Mouse (Mus musculus): ENCODE data around the gene Osbpl5. TPM values are rescaled to one million over a fixed set of nuclear protein-coding genes. Genes with fewer than 3 reads are reported as not detected.

Osbpl5 gene
- polyA plus RNA-seq, 1 experiment from 2014 or later: 11.3 TPM

- TF ChIP-seq CTCF (IDR thresholded peaks at IDR 0.05; ENCODE audit: low read depth): peak; percentile 23; the same call in 1 of the 2 replicates
- Histone ChIP-seq H3K27me3 (replicated peaks; ENCODE audit: control insufficient read depth, insufficient read depth, low read length) (peaks cover 15% of the 10 kb centered on the region; the same call in 1 of the 2 replicates), H3K36me3 (ENCODE audit: control insufficient read depth, insufficient read depth) (no peaks in the 10 kb centered on the region), H3K4me1 (replicated peaks; ENCODE audit: control insufficient read depth, insufficient read depth, low read length) (peaks cover 4% of the 10 kb centered on the region; the same call in 1 of the 2 replicates), H3K27ac (ENCODE audit: low read depth, low read length) (no peak overlapping the region), H3K9me3 (ENCODE audit: control insufficient read depth) (no peaks in the 10 kb centered on the region), H3K4me2 (replicated peaks; ENCODE audit: low read depth) (peak overlapping the region; percentile 75), H3K4me3 (ENCODE audit: low read depth, low read length) (peak overlapping the region; percentile 27), H3K9ac (ENCODE audit: low read depth, low read length) (no peak overlapping the region)
- WGBS: under 1% methylated on average over 15 of the region's 15 CpGs
- peak; percentile 70 for ATAC-seq
Measured at GRCm38 (mm10) chr7:143757027-143757390, 224 bp upstream of the Osbpl5 start.

GRCm38 (mm10) chr7:143755357-143756124 is 1.2 kb downstream of the Osbpl5 start:
- Histone ChIP-seq H3K4me2 (replicated peaks; ENCODE audit: low read depth) (no peak overlapping the region), H3K36me3 (ENCODE audit: control insufficient read depth, insufficient read depth) (no peaks in the 10 kb centered on the region), H3K9ac (ENCODE audit: low read depth, low read length) (no peak overlapping the region), H3K4me1 (replicated peaks; ENCODE audit: control insufficient read depth, insufficient read depth, low read length) (peaks cover 4% of the 10 kb centered on the region; the same call in 1 of the 2 replicates), H3K27ac (ENCODE audit: low read depth, low read length) (no peak overlapping the region), H3K27me3 (replicated peaks; ENCODE audit: control insufficient read depth, insufficient read depth, low read length) (peaks cover 15% of the 10 kb centered on the region; the same call in 1 of the 2 replicates), H3K9me3 (ENCODE audit: control insufficient read depth) (no peaks in the 10 kb centered on the region), H3K4me3 (ENCODE audit: low read depth, low read length) (no peak overlapping the region)
- ATAC-seq: no peak
- TF ChIP-seq CTCF (IDR thresholded peaks at IDR 0.05; ENCODE audit: low read depth): no peak
- WGBS: 72% methylated on average over 9 of the region's 9 CpGs

- TF ChIP-seq CTCF (IDR thresholded peaks at IDR 0.05; ENCODE audit: low read depth): peak; percentile 92
- Histone ChIP-seq H3K27ac (ENCODE audit: low read depth, low read length) (no peak overlapping the region), H3K9me3 (ENCODE audit: control insufficient read depth) (no peaks in the 10 kb centered on the region), H3K9ac (ENCODE audit: low read depth, low read length) (no peak overlapping the region), H3K36me3 (ENCODE audit: control insufficient read depth, insufficient read depth) (no peaks in the 10 kb centered on the region), H3K4me1 (replicated peaks; ENCODE audit: control insufficient read depth, insufficient read depth, low read length) (peaks cover 4% of the 10 kb centered on the region; the same call in 1 of the 2 replicates), H3K27me3 (replicated peaks; ENCODE audit: control insufficient read depth, insufficient read depth, low read length) (peaks cover 15% of the 10 kb centered on the region; the same call in 1 of the 2 replicates), H3K4me2 (replicated peaks; ENCODE audit: low read depth) (no peak overlapping the region), H3K4me3 (ENCODE audit: low read depth, low read length) (no peak overlapping the region)
- 36% methylated on average over 5 of the region's 5 CpGs for WGBS
- ATAC-seq: no peak
Measured at GRCm38 (mm10) chr7:143753990-143754715, 2.6 kb downstream of the Osbpl5 start.

DNA sequence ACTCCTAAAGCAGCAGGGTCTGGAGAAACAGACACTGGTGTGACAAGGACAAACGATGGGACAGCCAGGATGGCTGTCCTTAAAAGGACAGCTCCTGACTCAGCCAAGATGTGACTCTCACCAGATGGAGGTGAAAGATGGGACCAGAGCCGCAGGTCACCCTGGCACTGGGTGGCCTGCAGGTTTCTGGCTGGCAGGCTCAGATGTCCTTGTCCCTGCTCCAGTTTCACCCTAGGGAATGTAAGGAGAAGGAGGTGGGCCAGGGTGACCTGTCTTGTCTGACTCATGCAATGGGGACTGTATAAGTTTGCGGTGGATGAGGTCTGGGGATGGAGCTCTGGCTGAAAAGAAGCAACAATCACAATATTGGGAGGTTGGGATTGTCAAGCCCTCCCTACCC is 4.2 kb downstream of the Osbpl5 start:
- H3K36me3 ChIP-seq (ENCODE audit: control insufficient read depth, insufficient read depth): no peaks in the 10 kb centered on the region
- WGBS: 79% methylated on average over 3 of the region's 3 CpGs
- no peak overlapping the region for H3K9ac ChIP-seq (ENCODE audit: low read depth, low read length)
- H3K4me3 ChIP-seq (ENCODE audit: low read depth, low read length): no peak overlapping the region
- TF ChIP-seq CTCF (IDR thresholded peaks at IDR 0.05; ENCODE audit: low read depth): no peak
- H3K27me3 ChIP-seq (replicated peaks; ENCODE audit: control insufficient read depth, insufficient read depth, low read length): peaks cover 15% of the 10 kb centered on the region; the same call in 1 of the 2 replicates
- H3K9me3 ChIP-seq (ENCODE audit: control insufficient read depth): no peaks in the 10 kb centered on the region
- H3K4me2 ChIP-seq (replicated peaks; ENCODE audit: low read depth): 0 out of 2 replicates have a peak overlapping the region, but pooled peaks have one; percentile 3
- no peak for ATAC-seq
- peaks cover 4% of the 10 kb centered on the region; the same call in 1 of the 2 replicates for H3K4me1 ChIP-seq (replicated peaks; ENCODE audit: control insufficient read depth, insufficient read depth, low read length)
- no peak overlapping the region for H3K27ac ChIP-seq (ENCODE audit: low read depth, low read length)

DNA sequence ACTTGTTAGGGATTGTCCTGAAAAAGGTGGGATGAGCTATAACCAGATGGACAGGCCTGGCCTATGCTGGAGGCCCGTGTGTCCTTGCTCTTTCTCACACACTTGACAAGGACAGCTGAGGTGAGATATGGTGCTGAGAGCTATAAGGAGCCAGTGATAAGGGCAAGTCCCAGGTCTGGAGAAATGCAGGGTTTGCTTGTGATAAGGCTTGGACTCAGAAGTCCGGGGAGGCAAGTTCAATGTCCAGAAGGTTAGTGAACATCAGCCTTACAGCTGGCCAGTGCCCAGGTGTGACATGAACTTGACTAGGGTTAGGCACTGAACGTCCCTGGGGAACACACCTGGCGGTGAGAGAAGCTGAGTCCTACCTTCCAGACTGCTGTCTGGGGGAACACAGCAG is 4.7 kb downstream of the Osbpl5 start:
- ATAC-seq: peak; percentile 61
- H3K4me2 ChIP-seq (replicated peaks; ENCODE audit: low read depth): 0 out of 2 replicates have a peak overlapping the region, but pooled peaks have one; percentile 3
- no peak overlapping the region for H3K9ac ChIP-seq (ENCODE audit: low read depth, low read length)
- TF ChIP-seq CTCF (IDR thresholded peaks at IDR 0.05; ENCODE audit: low read depth): no peak
- H3K27me3 ChIP-seq (replicated peaks; ENCODE audit: control insufficient read depth, insufficient read depth, low read length): peaks cover 15% of the 10 kb centered on the region; the same call in 1 of the 2 replicates
- H3K36me3 ChIP-seq (ENCODE audit: control insufficient read depth, insufficient read depth): no peaks in the 10 kb centered on the region
- no peak overlapping the region for H3K4me3 ChIP-seq (ENCODE audit: low read depth, low read length)
- H3K27ac ChIP-seq (ENCODE audit: low read depth, low read length): no peak overlapping the region
- 47% methylated on average over 4 of the region's 4 CpGs for WGBS
- no peaks in the 10 kb centered on the region for H3K9me3 ChIP-seq (ENCODE audit: control insufficient read depth)
- peaks cover 1% of the 10 kb centered on the region; the same call in 1 of the 2 replicates for H3K4me1 ChIP-seq (replicated peaks; ENCODE audit: control insufficient read depth, insufficient read depth, low read length)

GRCm38 (mm10) chr7:143751380-143751779 is 5.4 kb downstream of the Osbpl5 start:
- Histone ChIP-seq H3K9ac (ENCODE audit: low read depth, low read length) (no peak overlapping the region; the same call in 1 of the 2 replicates), H3K4me3 (ENCODE audit: low read depth, low read length) (no peak overlapping the region), H3K27ac (ENCODE audit: low read depth, low read length) (no peak overlapping the region), H3K4me1 (replicated peaks; ENCODE audit: control insufficient read depth, insufficient read depth, low read length) (no peaks in the 10 kb centered on the region; the same call in 1 of the 2 replicates), H3K27me3 (replicated peaks; ENCODE audit: control insufficient read depth, insufficient read depth, low read length) (peaks cover 13% of the 10 kb centered on the region; the same call in 1 of the 2 replicates), H3K9me3 (ENCODE audit: control insufficient read depth) (no peaks in the 10 kb centered on the region), H3K36me3 (ENCODE audit: control insufficient read depth, insufficient read depth) (no peaks in the 10 kb centered on the region), H3K4me2 (replicated peaks; ENCODE audit: low read depth) (no peak overlapping the region)
- 67% methylated on average over 1 of the region's 1 CpGs for WGBS
- no peak for TF ChIP-seq CTCF (IDR thresholded peaks at IDR 0.05; ENCODE audit: low read depth)
- no peak for ATAC-seq
